Mouse (Mus musculus): ENCODE results near the gene Tcf19. TPM values are rescaled to one million over a fixed set of nuclear protein-coding genes. Genes with fewer than 3 reads are reported as not detected.

Gene Tcf19
- polyA plus RNA-seq, 1 experiment from 2014 or later: 48.8 TPM

GRCm38 (mm10) chr17:35505776-35506175, 10.8 kb downstream of the Tcf19 start, which contains the start of gene Pou5f1:
Gene Pou5f1, plus strand, starts transcription at chr17:35506018.
- no peak within 1 kb of the TSS for H3K9ac ChIP-seq (ENCODE audit: low read length)
- peaks cover 18% of the 10 kb centered on the region for H3K27me3 ChIP-seq (replicated peaks; ENCODE audit: control insufficient read depth, insufficient read depth, low read length)
- no peaks in the 10 kb centered on the region for H3K9me3 ChIP-seq (replicated peaks; ENCODE audit: control insufficient read depth, low read length)
- peaks cover 4% of the 10 kb centered on the region; the same call in 1 of the 2 replicates for H3K4me1 ChIP-seq (ENCODE audit: control insufficient read depth, insufficient read depth, low read length)
- H3K4me3 ChIP-seq (ENCODE audit: low read depth, low read length): no peak within 1 kb of the TSS
- no peak for ATAC-seq
- H3K36me3 ChIP-seq (ENCODE audit: control insufficient read depth, insufficient read depth, low read length): no peaks in the 10 kb centered on the region
- no peak for DNase-seq (ENCODE audit: low spot score)
- WGBS: 32% methylated on average over 13 of the region's 13 CpGs
- no peak within 1 kb of the TSS for H3K27ac ChIP-seq (ENCODE audit: low read depth, low read length)
- H3K4me2 ChIP-seq (ENCODE audit: low read length): no peak within 1 kb of the TSS

- Histone ChIP-seq H3K4me2 (ENCODE audit: low read length) (no peak overlapping the region), H3K9me3 (replicated peaks; ENCODE audit: control insufficient read depth, low read length) (no peaks in the 10 kb centered on the region), H3K27ac (ENCODE audit: low read depth, low read length) (no peak overlapping the region), H3K9ac (ENCODE audit: low read length) (no peak overlapping the region), H3K4me1 (ENCODE audit: control insufficient read depth, insufficient read depth, low read length) (peaks cover 4% of the 10 kb centered on the region; the same call in 1 of the 2 replicates), H3K36me3 (ENCODE audit: control insufficient read depth, insufficient read depth, low read length) (no peaks in the 10 kb centered on the region), H3K27me3 (replicated peaks; ENCODE audit: control insufficient read depth, insufficient read depth, low read length) (peaks cover 18% of the 10 kb centered on the region), H3K4me3 (ENCODE audit: low read depth, low read length) (no peak overlapping the region)
- WGBS: 16% methylated on average over 8 of the region's 8 CpGs
- ATAC-seq: no peak
- no peak for DNase-seq (ENCODE audit: low spot score)
Measured at GRCm38 (mm10) chr17:35504628-35505481, 11.8 kb downstream of the Tcf19 start.

GRCm38 (mm10) chr17:35503849-35504248, 12.8 kb downstream of the Tcf19 start:
- H3K4me2 ChIP-seq (ENCODE audit: low read length): no peak overlapping the region
- 18% methylated on average over 5 of the region's 5 CpGs for WGBS
- no peak for ATAC-seq

GRCm38 (mm10) chr17:35502762-35503161, 13.9 kb downstream of the Tcf19 start:
- ATAC-seq (no peak), DNase-seq (ENCODE audit: low spot score) (no peak)
- no peaks in the 10 kb centered on the region for H3K9me3 ChIP-seq (replicated peaks; ENCODE audit: control insufficient read depth, low read length)
- 41% methylated on average over 5 of the region's 5 CpGs for WGBS
- no peak overlapping the region for H3K27ac ChIP-seq (ENCODE audit: low read depth, low read length)
- no peak overlapping the region for H3K4me2 ChIP-seq (ENCODE audit: low read length)
- no peak overlapping the region for H3K9ac ChIP-seq (ENCODE audit: low read length)
- peaks cover 18% of the 10 kb centered on the region for H3K27me3 ChIP-seq (replicated peaks; ENCODE audit: control insufficient read depth, insufficient read depth, low read length)
- no peaks in the 10 kb centered on the region for H3K36me3 ChIP-seq (ENCODE audit: control insufficient read depth, insufficient read depth, low read length)
- H3K4me3 ChIP-seq (ENCODE audit: low read depth, low read length): no peak overlapping the region
- H3K4me1 ChIP-seq (ENCODE audit: control insufficient read depth, insufficient read depth, low read length): no peaks in the 10 kb centered on the region

More at GRCm38 (mm10) chr17:35503849-35504248, 12.8 kb downstream of the Tcf19 start:
- peaks cover 18% of the 10 kb centered on the region for H3K27me3 ChIP-seq (replicated peaks; ENCODE audit: control insufficient read depth, insufficient read depth, low read length)
- no peaks in the 10 kb centered on the region for H3K36me3 ChIP-seq (ENCODE audit: control insufficient read depth, insufficient read depth, low read length)
- DNase-seq (ENCODE audit: low spot score): no peak
- H3K4me1 ChIP-seq (ENCODE audit: control insufficient read depth, insufficient read depth, low read length): no peaks in the 10 kb centered on the region
- no peak overlapping the region for H3K4me3 ChIP-seq (ENCODE audit: low read depth, low read length)
- no peaks in the 10 kb centered on the region for H3K9me3 ChIP-seq (replicated peaks; ENCODE audit: control insufficient read depth, low read length)
- no peak overlapping the region for H3K27ac ChIP-seq (ENCODE audit: low read depth, low read length)
- H3K9ac ChIP-seq (ENCODE audit: low read length): no peak overlapping the region

- H3K4me2 ChIP-seq (ENCODE audit: low read length): no peak overlapping the region
- H3K27ac ChIP-seq (ENCODE audit: low read depth, low read length): no peak overlapping the region
- DNase-seq (ENCODE audit: low spot score): no peak
- no peak overlapping the region for H3K4me3 ChIP-seq (ENCODE audit: low read depth, low read length)
- no peaks in the 10 kb centered on the region for H3K4me1 ChIP-seq (ENCODE audit: control insufficient read depth, insufficient read depth, low read length)
- H3K36me3 ChIP-seq (ENCODE audit: control insufficient read depth, insufficient read depth, low read length): no peaks in the 10 kb centered on the region
- no peak overlapping the region for H3K9ac ChIP-seq (ENCODE audit: low read length)
- ATAC-seq: no peak
- H3K9me3 ChIP-seq (replicated peaks; ENCODE audit: control insufficient read depth, low read length): no peaks in the 10 kb centered on the region
- H3K27me3 ChIP-seq (replicated peaks; ENCODE audit: control insufficient read depth, insufficient read depth, low read length): peaks cover 18% of the 10 kb centered on the region
- WGBS: 4% methylated on average over 5 of the region's 6 CpGs
Measured at GRCm38 (mm10) chr17:35502226-35502625, 14.4 kb downstream of the Tcf19 start.

- no peak for DNase-seq (ENCODE audit: low spot score)
- no peak overlapping the region for H3K9ac ChIP-seq (ENCODE audit: low read length)
- H3K9me3 ChIP-seq (replicated peaks; ENCODE audit: control insufficient read depth, low read length): no peaks in the 10 kb centered on the region
- no peaks in the 10 kb centered on the region for H3K27me3 ChIP-seq (replicated peaks; ENCODE audit: control insufficient read depth, insufficient read depth, low read length)
- ATAC-seq: no peak
- WGBS: 95% methylated on average over 7 of the region's 7 CpGs
- H3K4me3 ChIP-seq (ENCODE audit: low read depth, low read length): no peak overlapping the region
- H3K4me2 ChIP-seq (ENCODE audit: low read length): no peak overlapping the region
- H3K36me3 ChIP-seq (ENCODE audit: control insufficient read depth, insufficient read depth, low read length): no peaks in the 10 kb centered on the region
- no peaks in the 10 kb centered on the region for H3K4me1 ChIP-seq (ENCODE audit: control insufficient read depth, insufficient read depth, low read length)
- no peak overlapping the region for H3K27ac ChIP-seq (ENCODE audit: low read depth, low read length)
Measured at GRCm38 (mm10) chr17:35497124-35497523, 19.5 kb downstream of the Tcf19 start.

GRCm38 (mm10) chr17:35490320-35490719, 26.3 kb downstream of the Tcf19 start:
- no peaks in the 10 kb centered on the region for H3K4me1 ChIP-seq (ENCODE audit: control insufficient read depth, insufficient read depth, low read length)
- no peaks in the 10 kb centered on the region for H3K27me3 ChIP-seq (replicated peaks; ENCODE audit: control insufficient read depth, insufficient read depth, low read length)
- DNase-seq (ENCODE audit: low spot score) (no peak), ATAC-seq (no peak)
- no peaks in the 10 kb centered on the region for H3K9me3 ChIP-seq (replicated peaks; ENCODE audit: control insufficient read depth, low read length)
- H3K9ac ChIP-seq (ENCODE audit: low read length): no peak overlapping the region
- no peak overlapping the region for H3K27ac ChIP-seq (ENCODE audit: low read depth, low read length)
- H3K36me3 ChIP-seq (ENCODE audit: control insufficient read depth, insufficient read depth, low read length): no peaks in the 10 kb centered on the region
- no peak overlapping the region for H3K4me2 ChIP-seq (ENCODE audit: low read length)
- WGBS: 27% methylated on average over 5 of the region's 5 CpGs
- H3K4me3 ChIP-seq (ENCODE audit: low read depth, low read length): no peak overlapping the region

- Histone ChIP-seq H3K27me3 (replicated peaks; ENCODE audit: control insufficient read depth, insufficient read depth, low read length) (no peaks in the 10 kb centered on the region), H3K27ac (ENCODE audit: low read depth, low read length) (no peak overlapping the region), H3K4me3 (ENCODE audit: low read depth, low read length) (no peak overlapping the region), H3K9ac (ENCODE audit: low read length) (no peak overlapping the region), H3K4me1 (ENCODE audit: control insufficient read depth, insufficient read depth, low read length) (no peaks in the 10 kb centered on the region), H3K36me3 (ENCODE audit: control insufficient read depth, insufficient read depth, low read length) (no peaks in the 10 kb centered on the region), H3K4me2 (ENCODE audit: low read length) (no peak overlapping the region), H3K9me3 (replicated peaks; ENCODE audit: control insufficient read depth, low read length) (no peaks in the 10 kb centered on the region)
- ATAC-seq: no peak
- DNase-seq (ENCODE audit: low spot score): no peak
- WGBS: 93% methylated on average over 2 of the region's 2 CpGs
Measured at GRCm38 (mm10) chr17:35488041-35488440, 28.6 kb downstream of the Tcf19 start.

- Histone ChIP-seq H3K4me2 (ENCODE audit: low read length) (no peak overlapping the region), H3K9ac (ENCODE audit: low read length) (no peak overlapping the region), H3K27ac (ENCODE audit: low read depth, low read length) (no peak overlapping the region), H3K27me3 (replicated peaks; ENCODE audit: control insufficient read depth, insufficient read depth, low read length) (no peaks in the 10 kb centered on the region), H3K36me3 (ENCODE audit: control insufficient read depth, insufficient read depth, low read length) (no peaks in the 10 kb centered on the region), H3K4me1 (ENCODE audit: control insufficient read depth, insufficient read depth, low read length) (no peaks in the 10 kb centered on the region), H3K9me3 (replicated peaks; ENCODE audit: control insufficient read depth, low read length) (no peaks in the 10 kb centered on the region), H3K4me3 (ENCODE audit: low read depth, low read length) (no peak overlapping the region)
- WGBS: 74% methylated on average over 10 of the region's 10 CpGs
- ATAC-seq: no peak
- DNase-seq (ENCODE audit: low spot score): no peak
Measured at GRCm38 (mm10) chr17:35486726-35487125, 29.9 kb downstream of the Tcf19 start.

Data from forebrain, embryonic 14.5 days (tissue).